Mouse (Mus musculus): ENCODE measurements around the gene S100a14.

- TF ChIP-seq FLI1 (IDR thresholded peaks at IDR 0.05; ENCODE audit: low read length) (no peak), GATA1 (IDR thresholded peaks at IDR 0.05; ENCODE audit: borderline replicate concordance, low read length) (no peak)
Measured at GRCm38 (mm10) chr3:90514691-90515090, 12.0 kb upstream of the S100a14 start.

Data from megakaryocyte, embryonic 14.5 days (primary cell).